Mouse (Mus musculus): Measurements from ENCODE around the gene Sag. TPM values are rescaled to one million over a fixed set of nuclear protein-coding genes. Genes with fewer than 3 reads are reported as not detected.

Gene Sag
- total RNA-seq (2017) = 0.69 and 0.88 TPM in 2 replicates

- no peak for ATAC-seq (replicated peaks in 1 of 2; ENCODE audit: insufficient read depth in 1 of 2, low FRiP score in 2 of 2, low TSS enrichment in 1 of 2, low read depth in 1 of 2, poor library complexity in 2 of 2, severe bottlenecking in 2 of 2)
Observed at GRCm38 (mm10) chr1:87803576-87803975, at the start of gene Sag. Gene Sag (plus strand): TSS chr1:87803680.

- peak; percentile 98 for ATAC-seq (replicated peaks in 1 of 2; ENCODE audit: insufficient read depth in 1 of 2, low FRiP score in 2 of 2, low TSS enrichment in 1 of 2, low read depth in 1 of 2, poor library complexity in 2 of 2, severe bottlenecking in 2 of 2)
Observed at GRCm38 (mm10) chr1:87755641-87756470, 47.6 kb upstream of the Sag start, which contains the start of gene Atg16l1. Gene Atg16l1 (plus strand): TSS chr1:87755870.

- ATAC-seq (replicated peaks in 1 of 2; ENCODE audit: insufficient read depth in 1 of 2, low FRiP score in 2 of 2, low TSS enrichment in 1 of 2, low read depth in 1 of 2, poor library complexity in 2 of 2, severe bottlenecking in 2 of 2) = no peak
Observed at GRCm38 (mm10) chr1:87763821-87764220, 39.7 kb upstream of the Sag start.

- peak; percentile 33 to 59; a peak in 2 of 4 replicates for ATAC-seq (replicated peaks in 1 of 2; ENCODE audit: insufficient read depth in 1 of 2, low FRiP score in 2 of 2, low TSS enrichment in 1 of 2, low read depth in 1 of 2, poor library complexity in 2 of 2, severe bottlenecking in 2 of 2)
Observed at GRCm38 (mm10) chr1:87765741-87766140, 37.7 kb upstream of the Sag start.

GRCm38 (mm10) chr1:87766233-87766632, 37.2 kb upstream of the Sag start:
- peak; percentile 64 to 71 for ATAC-seq (replicated peaks in 1 of 2; ENCODE audit: insufficient read depth in 1 of 2, low FRiP score in 2 of 2, low TSS enrichment in 1 of 2, low read depth in 1 of 2, poor library complexity in 2 of 2, severe bottlenecking in 2 of 2)

GRCm38 (mm10) chr1:87769263-87769662, 34.2 kb upstream of the Sag start:
- no peak for ATAC-seq (replicated peaks in 1 of 2; ENCODE audit: insufficient read depth in 1 of 2, low FRiP score in 2 of 2, low TSS enrichment in 1 of 2, low read depth in 1 of 2, poor library complexity in 2 of 2, severe bottlenecking in 2 of 2)

- ATAC-seq (replicated peaks in 1 of 2; ENCODE audit: insufficient read depth in 1 of 2, low FRiP score in 2 of 2, low TSS enrichment in 1 of 2, low read depth in 1 of 2, poor library complexity in 2 of 2, severe bottlenecking in 2 of 2) = no peak
Observed at GRCm38 (mm10) chr1:87770486-87770885, 33.0 kb upstream of the Sag start.

- no peak for ATAC-seq (replicated peaks in 1 of 2; ENCODE audit: insufficient read depth in 1 of 2, low FRiP score in 2 of 2, low TSS enrichment in 1 of 2, low read depth in 1 of 2, poor library complexity in 2 of 2, severe bottlenecking in 2 of 2)
Observed at GRCm38 (mm10) chr1:87771724-87772123, 31.8 kb upstream of the Sag start.

GRCm38 (mm10) chr1:87773336-87773735, 30.1 kb upstream of the Sag start:
- ATAC-seq (replicated peaks in 1 of 2; ENCODE audit: insufficient read depth in 1 of 2, low FRiP score in 2 of 2, low TSS enrichment in 1 of 2, low read depth in 1 of 2, poor library complexity in 2 of 2, severe bottlenecking in 2 of 2) = no peak

GRCm38 (mm10) chr1:87774845-87775244, 28.6 kb upstream of the Sag start:
- no peak for ATAC-seq (replicated peaks in 1 of 2; ENCODE audit: insufficient read depth in 1 of 2, low FRiP score in 2 of 2, low TSS enrichment in 1 of 2, low read depth in 1 of 2, poor library complexity in 2 of 2, severe bottlenecking in 2 of 2)

- no peak for ATAC-seq (replicated peaks in 1 of 2; ENCODE audit: insufficient read depth in 1 of 2, low FRiP score in 2 of 2, low TSS enrichment in 1 of 2, low read depth in 1 of 2, poor library complexity in 2 of 2, severe bottlenecking in 2 of 2)
Observed at GRCm38 (mm10) chr1:87779204-87779785, 24.2 kb upstream of the Sag start.

- no peak for ATAC-seq (replicated peaks in 1 of 2; ENCODE audit: insufficient read depth in 1 of 2, low FRiP score in 2 of 2, low TSS enrichment in 1 of 2, low read depth in 1 of 2, poor library complexity in 2 of 2, severe bottlenecking in 2 of 2)
Observed at GRCm38 (mm10) chr1:87785703-87786102, 17.8 kb upstream of the Sag start.

- ATAC-seq (replicated peaks in 1 of 2; ENCODE audit: insufficient read depth in 1 of 2, low FRiP score in 2 of 2, low TSS enrichment in 1 of 2, low read depth in 1 of 2, poor library complexity in 2 of 2, severe bottlenecking in 2 of 2) = no peak
Observed at GRCm38 (mm10) chr1:87786251-87786650, 17.2 kb upstream of the Sag start.

- ATAC-seq (replicated peaks in 1 of 2; ENCODE audit: insufficient read depth in 1 of 2, low FRiP score in 2 of 2, low TSS enrichment in 1 of 2, low read depth in 1 of 2, poor library complexity in 2 of 2, severe bottlenecking in 2 of 2) = no peak
Observed at GRCm38 (mm10) chr1:87789665-87790064, 13.8 kb upstream of the Sag start.

- no peak for ATAC-seq (replicated peaks in 1 of 2; ENCODE audit: insufficient read depth in 1 of 2, low FRiP score in 2 of 2, low TSS enrichment in 1 of 2, low read depth in 1 of 2, poor library complexity in 2 of 2, severe bottlenecking in 2 of 2)
Observed at GRCm38 (mm10) chr1:87792438-87793137, 10.9 kb upstream of the Sag start.

- ATAC-seq (replicated peaks in 1 of 2; ENCODE audit: insufficient read depth in 1 of 2, low FRiP score in 2 of 2, low TSS enrichment in 1 of 2, low read depth in 1 of 2, poor library complexity in 2 of 2, severe bottlenecking in 2 of 2) = no peak
Observed at GRCm38 (mm10) chr1:87793138-87793449, 10.4 kb upstream of the Sag start.

- no peak for ATAC-seq (replicated peaks in 1 of 2; ENCODE audit: insufficient read depth in 1 of 2, low FRiP score in 2 of 2, low TSS enrichment in 1 of 2, low read depth in 1 of 2, poor library complexity in 2 of 2, severe bottlenecking in 2 of 2)
Observed at GRCm38 (mm10) chr1:87797702-87798101, 5.8 kb upstream of the Sag start.

GRCm38 (mm10) chr1:87798306-87798705, 5.2 kb upstream of the Sag start:
- no peak for ATAC-seq (replicated peaks in 1 of 2; ENCODE audit: insufficient read depth in 1 of 2, low FRiP score in 2 of 2, low TSS enrichment in 1 of 2, low read depth in 1 of 2, poor library complexity in 2 of 2, severe bottlenecking in 2 of 2)

All from hematopoietic stem cell, adult 5-6 weeks (primary cell).